Mouse (Mus musculus): ENCODE results near the gene Kcnh1. TPM values are rescaled to one million over a fixed set of nuclear protein-coding genes. Genes with fewer than 3 reads are reported as not detected.

Gene Kcnh1
- total RNA-seq, 2 experiments from 2014 or later = not detected

DNA sequence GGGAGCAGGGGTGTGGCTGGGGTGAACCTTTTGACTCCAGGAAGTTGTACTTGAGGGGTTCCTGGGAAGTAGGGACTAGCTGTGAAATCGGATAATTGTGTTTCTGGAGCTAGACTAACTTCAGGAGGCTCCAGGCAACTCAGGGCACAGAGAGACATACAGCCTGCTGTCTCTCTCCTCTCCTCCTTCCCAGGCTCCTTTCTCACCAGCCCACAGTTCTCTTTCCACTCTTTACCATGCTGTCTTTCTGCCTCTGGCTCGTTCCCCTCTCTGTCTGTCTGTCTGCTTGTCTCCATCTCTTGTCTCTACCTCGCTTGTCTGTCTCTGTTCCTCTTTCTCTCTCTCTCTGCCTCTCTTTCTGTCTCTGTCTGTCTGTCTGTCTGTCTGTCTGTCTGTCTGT is 94.4 kb downstream of the Kcnh1 start:
- no peak for TF ChIP-seq CTCF (IDR thresholded peaks at IDR 0.05)
- no peak overlapping the region for H3K4me3 ChIP-seq
- no peak overlapping the region for H3K27ac ChIP-seq
- DNase-seq = no peak
- intact Hi-C loops (cut with DNase I) = no loop called here

DNA sequence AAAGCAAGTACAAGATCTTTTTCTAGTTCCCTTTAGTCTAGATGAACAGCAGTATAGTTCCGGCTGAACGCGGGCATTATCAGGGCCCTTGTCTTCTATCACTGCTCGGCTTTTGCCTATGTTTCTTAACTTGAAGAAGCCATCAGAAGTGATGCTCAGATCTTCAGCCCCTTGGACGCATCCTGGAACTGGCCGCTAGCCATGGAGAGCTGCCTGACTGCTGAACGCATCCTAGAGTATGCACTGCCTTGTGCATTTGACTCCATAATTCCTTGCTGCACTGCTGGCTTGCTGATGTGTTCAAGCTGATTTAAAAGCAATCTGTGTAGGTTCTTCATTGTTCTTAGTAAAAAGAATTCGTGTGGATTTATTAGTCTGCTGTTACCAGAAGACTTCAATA is 97.9 kb downstream of the Kcnh1 start:
- H3K4me3 ChIP-seq = no peak overlapping the region
- H3K27ac ChIP-seq = no peak overlapping the region
- intact Hi-C loops (cut with DNase I) = no loop called here
- DNase-seq = no peak
- TF ChIP-seq CTCF (IDR thresholded peaks at IDR 0.05) = no peak

DNA sequence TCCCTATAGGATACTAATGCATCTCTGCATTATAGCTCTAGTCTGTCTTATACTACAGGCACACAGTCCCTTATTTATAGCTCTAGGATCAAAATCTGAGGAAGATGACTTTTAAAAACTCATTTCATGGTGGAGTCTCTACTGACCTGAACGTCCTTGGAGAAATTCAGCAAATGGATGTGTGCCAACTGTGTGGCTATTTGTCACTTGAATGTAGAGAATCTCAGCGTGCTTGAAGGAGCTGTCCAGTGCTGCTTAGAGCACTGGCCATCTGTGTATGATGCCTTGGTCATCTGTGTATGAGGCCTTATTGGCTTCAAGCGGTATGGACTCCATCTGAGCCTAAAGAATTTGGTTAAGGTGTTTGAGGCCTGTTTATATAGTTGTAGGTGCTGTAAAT is 100.7 kb downstream of the Kcnh1 start:
- intact Hi-C loops (cut with DNase I) = no loop called here
- TF ChIP-seq CTCF (IDR thresholded peaks at IDR 0.05) = no peak

DNA sequence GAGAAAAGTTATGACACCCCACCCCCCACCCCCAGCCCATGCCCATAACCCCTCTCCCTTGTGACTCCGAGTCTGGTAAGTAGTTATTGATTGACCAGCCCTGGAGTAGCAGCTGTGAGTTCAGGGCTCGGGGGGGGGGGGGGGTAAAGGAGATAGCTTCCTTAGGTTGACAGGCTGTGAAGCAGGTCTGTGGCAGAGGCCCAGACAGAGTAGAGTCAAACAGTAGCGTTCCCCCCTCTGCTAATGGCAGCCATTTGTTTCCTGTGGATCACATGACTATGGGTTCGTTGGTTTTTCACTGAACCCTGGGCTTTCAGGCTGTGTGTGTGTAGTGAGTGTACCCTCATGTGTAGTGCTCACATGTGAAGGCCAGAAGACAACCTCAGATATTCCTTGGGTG is 102.8 kb downstream of the Kcnh1 start:
- intact Hi-C loops (cut with DNase I) = no loop called here
- Histone ChIP-seq H3K27ac (no peak overlapping the region), H3K4me3 (no peak overlapping the region)
- no peak for TF ChIP-seq CTCF (IDR thresholded peaks at IDR 0.05)
- no peak for DNase-seq

More for the DNA sequence above, 100.7 kb downstream of the Kcnh1 start:
- H3K27ac ChIP-seq = no peak overlapping the region
- no peak overlapping the region for H3K4me3 ChIP-seq
- DNase-seq = no peak

DNA sequence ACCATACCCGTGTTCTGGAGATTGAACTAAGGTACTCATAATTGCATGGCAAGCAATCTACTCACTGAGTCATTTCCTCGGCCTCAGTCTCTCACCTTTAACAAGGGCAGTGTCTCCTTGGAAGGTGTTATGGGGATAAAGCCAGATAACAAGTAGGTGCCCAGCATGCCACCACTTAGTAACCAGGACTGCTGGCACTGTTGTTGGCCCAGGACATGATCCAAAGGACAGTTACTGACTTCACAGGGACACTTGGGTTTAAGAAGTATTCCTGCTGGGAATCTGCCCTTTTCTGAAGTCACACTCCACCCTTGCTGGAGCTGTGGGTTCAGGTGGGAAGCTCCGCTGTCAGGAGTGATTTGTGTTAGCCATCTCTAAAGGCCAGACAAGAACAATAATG is 103.3 kb downstream of the Kcnh1 start:
- intact Hi-C loops (cut with DNase I) = no loop called here
- no peak for TF ChIP-seq CTCF (IDR thresholded peaks at IDR 0.05)

DNA sequence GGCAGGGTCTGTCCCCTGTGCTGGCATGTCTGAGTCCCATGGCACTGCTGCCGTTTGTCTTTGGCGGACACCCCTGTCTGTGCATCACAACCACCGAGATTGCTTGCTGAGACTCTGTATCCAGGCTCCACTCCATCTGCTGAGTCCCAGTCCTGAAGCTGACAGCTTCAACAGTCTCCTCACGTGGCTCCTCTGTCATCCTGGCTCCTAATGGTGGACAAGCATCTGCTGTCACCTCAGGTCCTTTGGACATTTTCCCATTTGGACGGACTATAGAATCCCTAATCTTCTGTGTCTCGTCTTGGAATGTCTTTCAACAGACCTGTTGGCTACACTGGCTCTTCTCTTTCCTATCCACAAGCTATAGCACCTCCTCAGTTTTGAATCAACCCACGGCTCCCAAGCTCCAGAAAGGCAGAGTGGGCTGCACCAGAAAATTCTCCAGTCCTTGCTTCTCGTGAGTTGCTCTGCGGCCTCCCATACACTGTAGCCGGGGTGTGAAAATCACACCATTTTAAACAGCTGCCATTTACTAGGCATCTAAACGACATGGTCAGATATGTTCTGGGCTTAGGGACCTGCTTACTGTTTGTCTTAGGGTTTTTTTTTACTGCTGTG is 104.8 kb downstream of the Kcnh1 start:
- no peak for TF ChIP-seq CTCF (IDR thresholded peaks at IDR 0.05)
- no peak overlapping the region for H3K27ac ChIP-seq
- no peak overlapping the region for H3K4me3 ChIP-seq
- no peak for DNase-seq
- intact Hi-C loops (cut with DNase I) = no loop called here

More for the DNA sequence above, 103.3 kb downstream of the Kcnh1 start:
- no peak for DNase-seq
- Histone ChIP-seq H3K4me3 (no peak overlapping the region), H3K27ac (no peak overlapping the region)

DNA sequence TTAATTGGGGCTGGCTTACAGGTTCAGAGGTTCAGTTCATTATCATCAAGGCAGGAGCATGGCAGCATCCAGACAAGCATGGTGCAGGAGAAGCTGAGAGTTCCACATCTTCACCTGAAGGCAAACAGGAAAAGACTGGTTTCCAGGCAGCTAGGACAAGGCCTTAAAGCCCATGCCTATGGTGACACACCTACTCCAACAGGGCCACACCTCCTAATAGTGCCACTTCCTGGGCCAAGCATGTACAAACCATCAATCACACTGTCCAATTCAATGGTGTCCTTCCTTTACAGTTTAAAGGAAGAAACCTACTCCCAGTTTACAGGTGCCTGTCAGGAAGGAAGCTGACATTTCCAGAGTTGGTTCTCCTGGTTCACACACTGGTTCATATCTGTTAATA is 105.3 kb downstream of the Kcnh1 start:
- intact Hi-C loops (cut with DNase I) = no loop called here
- Histone ChIP-seq H3K27ac (no peak overlapping the region), H3K4me3 (no peak overlapping the region)
- DNase-seq = no peak
- TF ChIP-seq CTCF (IDR thresholded peaks at IDR 0.05) = no peak

DNA sequence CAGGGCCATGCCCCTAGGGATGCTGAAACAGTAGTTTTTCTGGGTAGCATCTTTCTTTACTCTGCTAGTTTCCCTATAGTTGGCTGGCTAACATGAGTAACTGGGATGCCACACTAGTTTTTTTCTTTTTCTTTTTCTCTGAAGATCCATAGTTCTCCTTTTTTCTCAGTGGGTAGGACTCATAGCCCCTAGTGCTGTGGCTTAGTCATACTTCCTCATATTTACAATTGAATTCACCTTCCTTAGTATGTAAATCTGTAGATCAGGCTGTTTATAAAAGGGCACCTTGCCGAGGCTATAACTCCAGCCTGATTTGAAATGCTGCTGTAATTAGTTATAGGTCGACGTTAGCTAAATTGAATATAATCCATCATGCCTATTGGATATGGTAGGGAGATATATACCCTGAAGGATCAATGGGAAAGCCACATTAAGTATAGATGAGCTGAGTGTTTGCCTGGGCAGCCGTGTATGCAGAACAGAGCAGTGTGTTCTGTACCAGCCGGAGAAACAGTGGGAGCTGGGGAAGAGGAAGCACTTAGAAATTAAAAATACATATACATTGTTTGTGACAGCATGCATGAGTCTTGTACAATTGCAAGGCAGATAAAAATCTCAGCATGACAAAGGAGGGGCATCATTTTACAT is 107.0 kb downstream of the Kcnh1 start:
- TF ChIP-seq CTCF (IDR thresholded peaks at IDR 0.05) = no peak
- no peak overlapping the region for H3K27ac ChIP-seq
- no peak for DNase-seq
- no peak overlapping the region for H3K4me3 ChIP-seq
- intact Hi-C loops (cut with DNase I) = no loop called here

DNA sequence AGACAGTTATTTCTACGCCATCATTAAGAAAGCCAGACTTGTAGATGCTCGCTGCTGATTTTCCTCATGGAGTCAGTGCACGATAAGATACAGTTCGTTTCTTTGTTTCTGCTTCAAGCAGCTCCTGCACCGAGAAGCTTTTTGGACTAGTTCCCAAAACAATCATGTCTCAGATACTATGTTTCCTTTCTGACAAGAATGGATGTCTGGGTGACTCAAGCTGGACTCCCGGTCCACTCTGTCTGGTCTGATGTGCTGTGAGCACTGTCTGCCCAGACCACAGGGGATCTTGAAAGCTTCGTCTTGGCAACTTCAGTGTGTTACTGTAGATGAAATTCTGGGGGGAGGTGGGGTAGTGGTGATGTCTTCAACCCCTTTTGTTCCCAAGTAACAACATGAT is 109.8 kb downstream of the Kcnh1 start:
- intact Hi-C loops (cut with DNase I) = no loop called here

DNA sequence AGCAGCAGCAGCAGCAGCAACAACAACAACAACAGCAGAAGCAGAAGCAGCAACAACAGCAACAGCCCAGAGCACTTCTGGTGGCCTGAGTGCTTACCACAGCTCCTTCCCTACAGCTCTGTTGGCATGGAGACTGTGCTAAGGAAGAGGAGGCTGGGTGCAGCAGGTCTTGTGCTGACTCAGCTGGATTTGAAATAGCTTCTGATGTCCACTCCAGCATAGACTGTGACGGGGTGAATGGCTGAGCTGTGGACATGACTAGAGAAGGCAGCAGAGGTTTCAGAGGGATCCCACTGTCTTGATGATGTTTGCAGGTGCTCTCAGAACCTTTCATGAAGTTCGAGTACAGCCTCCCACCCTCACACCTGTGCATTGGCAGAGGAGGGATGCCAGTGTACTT is 113.0 kb downstream of the Kcnh1 start:
- TF ChIP-seq CTCF (IDR thresholded peaks at IDR 0.05) = no peak
- intact Hi-C loops (cut with DNase I) = no loop called here
- no peak for DNase-seq
- Histone ChIP-seq H3K27ac (no peak overlapping the region), H3K4me3 (no peak overlapping the region)

More for the DNA sequence above, 109.8 kb downstream of the Kcnh1 start:
- TF ChIP-seq CTCF (IDR thresholded peaks at IDR 0.05) = no peak
- no peak overlapping the region for H3K27ac ChIP-seq
- H3K4me3 ChIP-seq = no peak overlapping the region
- no peak for DNase-seq

DNA sequence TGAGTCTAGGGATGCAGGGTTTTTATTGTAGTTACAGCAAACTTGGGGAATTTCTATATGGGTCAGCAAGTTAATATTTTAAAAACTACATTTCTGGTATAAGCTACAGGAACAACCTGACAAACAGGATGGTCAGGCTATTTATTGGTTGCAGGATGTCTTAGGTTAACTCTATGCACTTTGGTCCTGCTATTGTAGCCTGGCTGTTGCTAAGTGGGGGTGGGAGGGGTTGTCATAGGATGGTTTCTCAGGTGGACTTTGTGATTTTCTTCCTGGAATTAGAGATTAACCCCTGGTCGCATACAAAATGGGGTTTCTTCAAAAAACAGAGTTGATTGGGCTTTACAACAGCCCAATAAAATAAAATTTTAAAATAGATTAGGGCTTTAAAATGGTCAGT is 114.6 kb downstream of the Kcnh1 start:
- Histone ChIP-seq H3K4me3 (no peak overlapping the region), H3K27ac (no peak overlapping the region)
- TF ChIP-seq CTCF (IDR thresholded peaks at IDR 0.05) = no peak
- intact Hi-C loops (cut with DNase I) = no loop called here
- no peak for DNase-seq

DNA sequence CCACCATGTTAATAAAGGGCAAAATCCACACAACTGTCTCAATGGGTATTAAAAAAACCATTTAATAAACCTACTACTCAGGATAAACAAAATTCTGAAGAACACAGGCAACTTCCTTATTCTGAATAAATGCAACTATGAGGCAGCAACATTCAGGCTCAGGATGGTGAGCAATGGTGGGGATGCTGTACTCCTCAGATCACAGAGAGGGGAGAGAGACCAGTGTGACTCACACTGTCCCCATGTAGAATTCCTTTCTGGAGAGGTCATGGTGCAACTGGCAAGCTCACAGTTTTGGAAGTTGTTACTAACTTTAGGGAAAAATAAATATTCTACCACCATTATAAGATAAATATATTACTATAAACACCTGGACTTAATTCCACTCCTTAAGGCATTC is 116.5 kb downstream of the Kcnh1 start:
- no peak for DNase-seq
- TF ChIP-seq CTCF (IDR thresholded peaks at IDR 0.05) = no peak
- intact Hi-C loops (cut with DNase I) = no loop called here
- Histone ChIP-seq H3K4me3 (no peak overlapping the region), H3K27ac (no peak overlapping the region)

DNA sequence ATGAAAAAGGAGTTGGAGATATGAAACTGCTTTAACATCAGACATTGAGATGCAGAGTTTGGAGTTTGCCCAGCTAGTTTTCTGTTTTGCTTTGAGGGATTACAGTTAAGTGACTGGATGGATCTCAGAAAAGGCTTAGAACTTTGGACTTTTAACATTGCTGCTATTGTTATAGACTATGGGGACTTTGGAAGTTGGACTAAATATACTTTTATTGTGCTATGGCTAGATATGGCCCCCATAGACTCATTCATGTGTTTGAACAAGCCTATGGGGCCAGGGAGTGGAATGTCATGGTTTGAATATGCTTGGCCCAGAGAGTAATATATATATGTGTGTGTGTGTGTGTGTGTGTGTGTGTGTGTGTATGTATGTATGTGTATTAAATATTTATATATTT is 120.7 kb downstream of the Kcnh1 start:
- DNase-seq = no peak

DNA sequence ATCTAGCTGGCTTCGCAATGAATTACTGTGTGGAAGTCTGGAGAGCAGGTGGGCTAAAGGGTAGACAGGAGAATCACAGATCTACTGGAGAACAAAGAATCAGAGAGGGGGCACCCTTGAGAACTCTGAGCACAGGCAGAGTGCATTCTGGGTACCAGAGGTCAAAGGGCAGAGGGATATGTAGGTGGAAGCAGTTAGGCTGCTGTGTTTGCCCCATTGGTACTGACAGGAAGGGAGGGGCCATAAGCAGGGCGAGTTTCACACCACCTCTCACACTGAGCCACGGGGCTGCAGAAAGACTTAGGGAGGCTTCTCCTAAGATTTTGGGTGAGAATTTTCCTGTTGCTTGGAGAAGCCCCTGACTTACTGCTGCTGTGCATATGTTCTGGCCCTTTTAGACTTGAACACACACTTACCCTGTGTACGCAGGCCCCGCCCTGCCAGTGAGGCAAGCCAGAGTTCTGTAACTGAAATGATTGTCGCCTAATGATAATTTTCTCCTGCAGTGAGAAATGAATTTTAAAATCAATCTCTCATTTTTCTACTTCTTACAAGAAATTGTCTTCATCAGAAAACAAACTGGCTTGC is 121.4 kb downstream of the Kcnh1 start:
- intact Hi-C loops (cut with DNase I) = no loop called here
- H3K4me3 ChIP-seq = no peak overlapping the region
- TF ChIP-seq CTCF (IDR thresholded peaks at IDR 0.05) = no peak
- H3K27ac ChIP-seq = no peak overlapping the region
- DNase-seq = no peak

More for the DNA sequence above, 120.7 kb downstream of the Kcnh1 start:
- Histone ChIP-seq H3K27ac (no peak overlapping the region), H3K4me3 (no peak overlapping the region)
- intact Hi-C loops (cut with DNase I) = no loop called here
- no peak for TF ChIP-seq CTCF (IDR thresholded peaks at IDR 0.05)
